17 mouse cellular contexts compared by ENCODE assay signal in genomic region chr3:90151086-90151740, GRCm38 (mm10).
"Had no signal": no experiment of that assay in that cellular context is flagged by ENCODE, and none has a peak within 500 bp of the region (broad histone marks: within the 10 kb centered on the region; RNA-seq: fewer than 3 reads in every experiment).

No protein-coding gene starts in this region.

- ATAC-seq: lung, postnatal 0 days had no signal

- H3K27me3 ChIP-seq: liver, embryonic 15.5 days; neural tube, embryonic 15.5 days; stomach, embryonic 15.5 days had no signal

- H3K4me3 ChIP-seq: left cerebral cortex, adult 2 months; limb, embryonic 10.5 days; liver, embryonic 15.5 days; midbrain, embryonic 10.5 days; myocyte; neural tube, embryonic 15.5 days; stomach, embryonic 15.5 days had no signal

- DNase-seq: kidney, adult 9 months; kidney, postnatal 10 days; kidney, postnatal 4 days; lung, adult 2 months; lung, postnatal 36 days; midbrain, embryonic 14.5 days; thymus, adult 2 months; thymus, postnatal 25 days had no signal

- H3K4me2 ChIP-seq: liver, embryonic 11.5 days; liver, embryonic 15.5 days; neural tube, embryonic 15.5 days; stomach, embryonic 15.5 days had no signal

- H3K4me1 ChIP-seq: limb, embryonic 10.5 days; liver, embryonic 15.5 days; midbrain, embryonic 10.5 days; neural tube, embryonic 15.5 days; stomach, embryonic 15.5 days had no signal

- H3K9ac ChIP-seq: liver, embryonic 15.5 days; neural tube, embryonic 15.5 days; stomach, embryonic 15.5 days had no signal

- H3K27ac ChIP-seq: left cerebral cortex, adult 2 months; limb, embryonic 10.5 days; liver, embryonic 15.5 days; midbrain, embryonic 10.5 days; neural tube, embryonic 15.5 days; stomach, embryonic 15.5 days had no signal

- H3K36me3 ChIP-seq: limb, embryonic 10.5 days; liver, embryonic 15.5 days; midbrain, embryonic 10.5 days; neural tube, embryonic 15.5 days; stomach, embryonic 15.5 days had no signal

- H3K9me3 ChIP-seq: limb, embryonic 10.5 days; liver, embryonic 15.5 days; midbrain, embryonic 10.5 days; neural tube, embryonic 15.5 days; stomach, embryonic 15.5 days had no signal
